Mouse (Mus musculus): ENCODE measurements around the gene Hes1.

GRCm38 (mm10) chr16:30081498-30081897 is 17.3 kb downstream of the Hes1 start:
- no peak for TF ChIP-seq CTCF (IDR thresholded peaks at IDR 0.05; ENCODE audit: low read depth)
- TF ChIP-seq EP300 (IDR thresholded peaks at IDR 0.05; ENCODE audit: low read depth): no peak
